Mouse (Mus musculus) neural tube, embryonic 10.5 days (tissue): Measurements from ENCODE around the gene Ttyh3.

ENCODE experiments used
- DNase-seq: peaks from one replicate; pipeline ENCODE4 v3.0.0-alpha.2; 2017; ENCODE audit warnings: low spot score; ENCODE audit errors: extremely low spot score

Ttyh3 gene

GRCm38 (mm10) chr5:140610273-140611011 lies 38.4 kb downstream of the Ttyh3 start:
- no peak for DNase-seq

GRCm38 (mm10) chr5:140609511-140610272 lies 39.1 kb downstream of the Ttyh3 start:
- DNase-seq, result peak; percentile 39

- DNase-seq, result peak; percentile 60
These were observed 40.2 kb downstream of the Ttyh3 start for GRCm38 (mm10) chr5:140608634-140609015.

GRCm38 (mm10) chr5:140607836-140608633 lies 40.8 kb downstream of the Ttyh3 start:
- peak; percentile 38 for DNase-seq

GRCm38 (mm10) chr5:140607001-140607835 lies 41.6 kb downstream of the Ttyh3 start, which contains the start of gene Lfng:
Gene Lfng, plus strand, starts transcription at chr5:140607320.
- DNase-seq, result peak; percentile 93

- DNase-seq, result peak; percentile 62
These were observed 42.4 kb downstream of the Ttyh3 start for GRCm38 (mm10) chr5:140606386-140606785.

- DNase-seq, result no peak
These were observed 43.6 kb downstream of the Ttyh3 start for GRCm38 (mm10) chr5:140605228-140605627.

- no peak for DNase-seq
These were observed 44.4 kb downstream of the Ttyh3 start for GRCm38 (mm10) chr5:140604386-140604785.

- DNase-seq, result no peak
These were observed 46.3 kb downstream of the Ttyh3 start for GRCm38 (mm10) chr5:140602540-140602939.

GRCm38 (mm10) chr5:140601712-140602111 lies 47.1 kb downstream of the Ttyh3 start:
- DNase-seq, result no peak

GRCm38 (mm10) chr5:140599939-140600338 lies 48.9 kb downstream of the Ttyh3 start:
- no peak for DNase-seq

GRCm38 (mm10) chr5:140597787-140598186 lies 51.0 kb downstream of the Ttyh3 start:
- DNase-seq, result no peak

GRCm38 (mm10) chr5:140596927-140597588 lies 51.8 kb downstream of the Ttyh3 start:
- no peak for DNase-seq

GRCm38 (mm10) chr5:140596426-140596825 lies 52.4 kb downstream of the Ttyh3 start:
- DNase-seq, result no peak

GRCm38 (mm10) chr5:140594846-140595245 lies 54.0 kb downstream of the Ttyh3 start:
- DNase-seq, result no peak

GRCm38 (mm10) chr5:140589082-140589774 lies 59.6 kb downstream of the Ttyh3 start:
- DNase-seq, result no peak

GRCm38 (mm10) chr5:140583732-140584368 lies 65.0 kb downstream of the Ttyh3 start:
- peak; percentile 75 for DNase-seq

GRCm38 (mm10) chr5:140582995-140583731 lies 65.7 kb downstream of the Ttyh3 start:
- peak; percentile 38 for DNase-seq
